Mouse (Mus musculus) hindlimb bud, embryonic 11.5 days (tissue): ENCODE measurements around the gene Ranbp1.
"Not testable (repeated sequence)": the region's sequence is repeated elsewhere in the genome, so short reads cannot be mapped to it uniquely, and the experiment has no call there.

Experiments used
- DNase-seq: peaks from one replicate; pipeline ENCODE4 v3.0.0-alpha.2; 2012; ENCODE audit warnings: low read depth, low spot score; ENCODE audit errors: extremely low spot score

Ranbp1 gene

GRCm38 (mm10) chr16:18248433-18249363 lies at the start of gene Ranbp1, which contains the start of gene Trmt2a:
Ranbp1 (minus strand) TSS chr16:18248732.
Trmt2a (plus strand) TSS chr16:18248679.
- DNase-seq = peak; percentile 87

GRCm38 (mm10) chr16:18289614-18290013 lies 41.1 kb upstream of the Ranbp1 start:
- DNase-seq = not testable (repeated sequence)

GRCm38 (mm10) chr16:18289067-18289588 lies 40.6 kb upstream of the Ranbp1 start, which contains the start of gene Dgcr8:
Dgcr8 (minus strand) TSS chr16:18289246.
- peak; percentile 78 for DNase-seq

GRCm38 (mm10) chr16:18288581-18289061 lies 40.1 kb upstream of the Ranbp1 start:
- no peak for DNase-seq

GRCm38 (mm10) chr16:18288166-18288565 lies 39.6 kb upstream of the Ranbp1 start:
- no peak for DNase-seq

GRCm38 (mm10) chr16:18275166-18275565 lies 26.6 kb upstream of the Ranbp1 start:
- no peak for DNase-seq

- no peak for DNase-seq
These were observed 19.6 kb upstream of the Ranbp1 start for GRCm38 (mm10) chr16:18268182-18268581.

GRCm38 (mm10) chr16:18265024-18265423 lies 16.5 kb upstream of the Ranbp1 start:
- no peak for DNase-seq

GRCm38 (mm10) chr16:18258221-18258620 lies 9.7 kb upstream of the Ranbp1 start, which contains the start of gene Gm49776:
Gm49776 (minus strand) TSS chr16:18258321.
- no peak for DNase-seq

- no peak for DNase-seq
These were observed 5.3 kb upstream of the Ranbp1 start for GRCm38 (mm10) chr16:18253866-18254265.

GRCm38 (mm10) chr16:18252736-18253135 lies 4.2 kb upstream of the Ranbp1 start:
- no peak for DNase-seq

GRCm38 (mm10) chr16:18250828-18251790 lies 2.6 kb upstream of the Ranbp1 start:
- no peak for DNase-seq

- no peak for DNase-seq
These were observed 1.7 kb upstream of the Ranbp1 start for GRCm38 (mm10) chr16:18250231-18250630.

GRCm38 (mm10) chr16:18249364-18249967 lies 934 bp upstream of the Ranbp1 start:
- no peak for DNase-seq

- no peak for DNase-seq
These were observed 772 bp downstream of the Ranbp1 start for GRCm38 (mm10) chr16:18247521-18248399.

GRCm38 (mm10) chr16:18241581-18241980 lies 7.0 kb downstream of the Ranbp1 start:
- DNase-seq = no peak

GRCm38 (mm10) chr16:18236676-18237501 lies 11.6 kb downstream of the Ranbp1 start:
- no peak for DNase-seq

- DNase-seq = no peak
These were observed 13.0 kb downstream of the Ranbp1 start for GRCm38 (mm10) chr16:18235389-18236065.
